Mouse (Mus musculus) olfactory bulb, adult 2 months (tissue): ENCODE results near the gene Spdye4a.

Experiments used
- CTCF ChIP-seq: fragments of 200-500 bp; IDR thresholded peaks from 2 replicates; pipeline ENCODE4 v1.5.1; 2012; ENCODE audit warnings: low read depth, mild to moderate bottlenecking, low read length, moderate library complexity; ENCODE audit not compliant: insufficient read depth
- POLR2A ChIP-seq: fragments of 200-500 bp; IDR thresholded peaks from 2 replicates; pipeline ENCODE4 v1.6.1; 2012; ENCODE audit warnings: mild to moderate bottlenecking, low read depth, low read length, moderate library complexity; ENCODE audit not compliant: insufficient read depth

DNA sequence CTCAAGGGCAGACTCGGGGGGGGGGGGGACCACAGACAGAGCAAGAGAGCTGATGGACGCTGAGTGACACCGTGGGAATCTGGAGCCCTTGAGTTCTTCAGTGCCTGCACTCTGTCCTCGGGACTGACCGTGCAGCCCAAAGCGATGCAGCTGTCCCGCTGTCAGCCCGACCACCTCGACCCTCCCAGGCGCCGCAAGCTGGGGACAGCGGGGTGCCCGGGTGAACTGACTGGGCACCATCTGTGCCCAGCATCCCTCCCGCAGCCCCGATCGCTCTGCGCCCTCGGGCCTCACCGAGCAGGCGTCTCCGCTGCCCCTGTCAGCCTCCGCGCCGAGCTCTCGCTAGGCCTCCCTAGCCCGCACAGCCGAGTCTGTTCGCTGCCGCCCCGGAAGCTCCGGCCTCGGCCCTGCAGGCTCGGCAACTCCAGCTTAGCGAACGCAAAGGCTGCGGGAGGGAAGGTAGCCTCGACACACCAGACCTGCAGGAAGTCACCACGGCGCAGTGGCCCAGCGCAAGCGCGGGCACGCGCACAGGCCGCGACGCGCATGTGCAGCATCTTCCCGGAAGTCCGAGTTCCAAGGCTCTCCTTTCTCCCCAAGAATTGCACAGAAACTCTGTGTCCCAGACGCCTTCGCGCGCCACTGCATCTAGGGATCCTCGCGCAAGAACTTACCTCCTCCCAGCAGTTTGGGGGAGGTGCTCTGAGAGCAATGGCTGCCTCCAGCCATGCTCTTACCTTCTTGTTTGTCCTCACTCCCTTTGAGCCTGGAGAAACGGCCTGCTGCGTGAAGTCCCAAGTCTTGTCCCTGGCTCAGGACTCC is 46.2 kb downstream of the Spdye4a start, which contains the start of the genes Rbak and Spdye4b:
- peak; percentile 81 for TF ChIP-seq POLR2A
- TF ChIP-seq CTCF, result no peak
